Mouse (Mus musculus) spleen, postnatal 36 days (tissue): ENCODE data around the gene Gm17482.
A peak's percentile ranks its signal among the peaks of the same experiment; 100 is the strongest.

ENCODE experiments used
- DNase-seq, 2 experiments: peaks; one replicate each; pipeline ENCODE4 v3.0.0; 2022; ENCODE audit warnings: low spot score in 2 of 2, mixed read lengths in 1 of 2

The Gm17482 gene

DNA sequence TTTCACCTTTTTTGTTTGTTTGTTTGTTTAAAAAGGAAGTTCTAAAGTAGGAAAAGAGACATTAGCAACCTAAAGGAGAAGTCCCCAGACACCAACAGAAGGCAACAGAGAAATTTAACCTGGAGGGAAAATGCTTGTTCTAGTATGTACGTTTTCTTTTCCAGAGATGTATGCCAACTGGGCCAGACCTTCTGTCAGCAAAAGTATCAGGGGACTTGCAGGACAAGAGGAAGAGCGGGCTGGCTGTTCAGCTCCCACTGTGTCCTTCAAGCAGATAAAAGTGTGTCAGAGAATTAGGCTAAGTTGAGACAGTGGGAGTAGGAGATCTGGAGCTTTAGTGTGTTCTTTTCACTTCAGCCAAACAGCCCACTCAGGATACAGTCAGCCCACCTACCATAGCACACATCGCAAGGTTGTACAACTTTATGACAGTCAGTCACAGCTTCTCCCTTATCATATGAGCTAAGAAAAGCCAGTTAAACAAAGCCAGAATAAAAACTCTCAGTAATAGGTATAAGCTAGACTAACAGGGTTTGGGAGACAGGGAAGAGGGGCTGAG lies 18.4 kb downstream of the Gm17482 start:
- no peak for DNase-seq

DNA sequence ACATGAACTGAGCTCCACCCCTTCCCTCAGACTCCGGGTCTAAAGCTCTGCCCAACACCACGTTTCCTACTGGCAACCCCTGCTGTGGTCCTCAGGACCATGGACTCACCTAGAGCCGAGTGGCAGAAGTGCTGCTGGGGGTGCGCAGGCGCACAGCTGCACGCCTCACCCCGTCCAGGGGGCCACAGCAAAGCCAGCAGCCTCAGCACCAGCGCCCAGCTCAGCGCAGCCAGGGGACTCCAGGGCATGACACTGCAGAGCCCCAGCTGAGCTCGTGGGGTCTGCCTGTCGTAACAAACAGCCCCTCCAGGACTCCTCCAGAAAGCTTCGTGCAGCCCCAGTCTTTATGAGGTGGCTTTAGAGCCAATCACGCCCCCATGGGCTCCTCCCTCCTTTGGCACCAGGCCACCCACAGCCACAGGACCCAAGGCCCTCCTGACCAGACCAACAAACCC lies 24.4 kb downstream of the Gm17482 start:
- DNase-seq, result no peak

- DNase-seq, result no peak
Observed at GRCm38 (mm10) chr6:115252099-115252873, 25.1 kb downstream of the Gm17482 start, which contains the start of gene Timp4. TSS of gene Timp4 (minus strand) at chr6:115252205.

GRCm38 (mm10) chr6:115255171-115255570 lies 28.0 kb downstream of the Gm17482 start:
- DNase-seq, result no peak

DNA sequence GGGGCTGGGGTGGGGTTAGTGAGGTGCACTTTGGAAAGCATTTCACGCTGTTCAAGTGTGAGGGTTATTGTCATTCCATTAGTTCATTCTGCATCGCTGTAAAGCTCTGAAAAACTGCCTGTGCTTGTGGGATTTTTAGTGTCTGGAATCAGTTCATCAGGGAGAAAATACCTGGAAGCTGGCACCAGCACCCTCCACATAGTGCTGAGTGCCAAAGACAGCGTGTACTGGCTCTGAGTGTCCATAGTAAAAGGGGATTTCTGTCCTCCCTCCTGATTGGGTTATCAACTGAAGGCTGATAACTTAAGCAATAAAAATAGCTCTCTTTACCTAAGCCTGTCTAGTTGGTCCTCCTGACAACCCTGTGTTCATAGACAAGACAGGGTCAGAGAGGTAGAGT lies 33.4 kb downstream of the Gm17482 start:
- no peak for DNase-seq

- DNase-seq, result no peak
Observed at GRCm38 (mm10) chr6:115266791-115267190, 39.6 kb downstream of the Gm17482 start.

GRCm38 (mm10) chr6:115267916-115268315 lies 40.8 kb downstream of the Gm17482 start:
- DNase-seq, result peak in 1 of 2 experiments; percentile 6

- DNase-seq, result no peak
Observed at GRCm38 (mm10) chr6:115268551-115269385, 41.6 kb downstream of the Gm17482 start.

GRCm38 (mm10) chr6:115269561-115269960 lies 42.4 kb downstream of the Gm17482 start:
- DNase-seq, result no peak

GRCm38 (mm10) chr6:115270085-115270484 lies 42.9 kb downstream of the Gm17482 start:
- DNase-seq, result no peak

- DNase-seq, result no peak
Observed at GRCm38 (mm10) chr6:115271326-115271725, 44.2 kb downstream of the Gm17482 start.

DNA sequence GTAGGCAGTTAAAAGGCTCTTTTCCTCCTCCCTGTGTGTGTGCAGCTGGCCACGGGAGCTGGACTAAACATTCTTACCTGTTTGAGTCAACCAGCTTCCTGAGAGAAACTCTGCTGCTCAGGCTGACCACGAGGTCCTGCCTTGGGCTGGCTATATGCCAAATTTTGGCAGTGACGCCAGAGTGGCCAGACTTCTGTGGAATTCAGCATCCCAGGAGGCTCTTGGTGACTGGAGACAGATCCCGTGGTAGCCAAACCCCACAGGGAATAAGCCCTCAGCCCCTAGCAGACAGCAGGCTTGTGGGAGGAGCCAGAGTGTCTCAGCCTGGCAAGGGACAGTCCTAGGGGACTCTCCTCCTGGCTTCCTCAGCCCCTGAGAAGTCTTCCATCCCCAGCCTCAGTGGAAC lies 44.7 kb downstream of the Gm17482 start:
- no peak for DNase-seq

GRCm38 (mm10) chr6:115273346-115273745 lies 46.2 kb downstream of the Gm17482 start:
- DNase-seq, result no peak

- DNase-seq, result no peak
Observed at GRCm38 (mm10) chr6:115274705-115275104, 47.6 kb downstream of the Gm17482 start.

DNA sequence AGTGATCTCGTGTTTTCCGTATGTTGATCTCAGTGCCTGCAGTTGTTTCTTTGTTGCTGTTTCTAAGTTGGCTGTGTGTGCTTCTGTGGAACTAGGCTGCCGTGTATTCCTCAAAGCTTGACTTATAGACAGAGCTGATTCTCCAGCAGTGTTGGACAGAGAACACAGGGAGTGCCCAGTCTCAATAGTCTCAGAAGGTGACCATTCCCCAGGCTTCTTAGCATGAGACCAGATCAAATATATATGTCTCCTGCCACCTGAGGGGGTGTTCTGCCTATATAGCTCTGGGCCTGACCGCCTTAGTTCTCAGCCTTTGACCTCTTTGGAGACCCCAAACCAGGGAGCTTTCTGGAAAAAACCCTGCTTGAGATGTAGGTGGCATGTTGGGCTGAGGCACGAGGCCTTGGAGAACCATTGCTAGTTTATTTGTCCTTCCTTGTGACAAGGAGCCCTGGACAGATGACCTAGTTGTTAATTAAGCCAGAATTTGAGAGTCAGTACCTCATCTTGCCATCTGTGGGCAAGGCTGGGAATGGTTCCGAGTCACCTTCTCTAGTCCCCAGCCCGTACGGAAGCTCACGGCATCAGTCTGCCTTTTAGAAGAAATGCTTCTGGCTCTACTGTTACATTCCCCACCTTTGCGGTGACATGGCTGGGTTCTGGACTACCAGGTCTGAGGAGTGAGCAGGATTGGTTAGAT lies 48.1 kb downstream of the Gm17482 start:
- DNase-seq, result no peak

GRCm38 (mm10) chr6:115278086-115278485 lies 50.9 kb downstream of the Gm17482 start:
- DNase-seq, result no peak

DNA sequence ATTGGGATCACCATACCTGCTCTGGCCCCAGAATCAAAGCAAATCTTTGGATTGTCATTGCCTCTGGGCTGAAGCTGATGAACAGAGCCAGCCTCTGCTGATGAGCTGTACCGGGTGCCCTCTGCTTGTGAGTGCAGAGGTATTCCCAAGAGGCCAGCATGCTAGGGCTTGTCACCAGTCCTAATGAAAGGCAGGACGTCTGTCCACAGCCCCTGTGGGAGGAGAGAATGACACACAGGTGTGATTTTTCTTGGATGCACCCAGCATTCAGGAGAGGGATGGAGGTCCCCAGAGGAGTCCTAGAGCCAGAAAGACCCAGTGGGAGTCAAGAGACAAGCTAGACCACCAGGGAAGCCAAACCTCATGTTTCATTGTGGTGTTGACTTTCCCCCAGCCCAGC lies 52.5 kb downstream of the Gm17482 start:
- no peak for DNase-seq

GRCm38 (mm10) chr6:115284153-115284552 lies 57.0 kb downstream of the Gm17482 start:
- no peak for DNase-seq

DNA sequence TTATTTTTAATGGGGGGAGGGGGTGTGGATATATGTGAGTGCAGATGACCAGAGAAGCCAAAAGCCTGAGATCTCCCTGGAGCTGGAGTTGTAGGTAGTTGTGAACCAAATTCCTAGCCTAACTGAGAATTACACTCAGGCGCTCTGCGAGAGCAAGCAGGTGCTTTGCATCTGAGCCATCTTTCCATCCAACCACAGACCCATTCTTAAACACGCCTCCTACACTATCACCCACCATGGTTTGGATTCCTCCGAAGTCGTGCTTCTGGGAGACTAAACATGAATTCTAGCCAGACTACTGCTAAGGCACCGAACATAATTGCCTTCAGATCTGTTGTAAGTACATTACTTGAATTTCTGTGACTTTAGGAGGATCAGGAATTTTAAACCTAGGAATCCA lies 59.3 kb downstream of the Gm17482 start:
- DNase-seq, result no peak

GRCm38 (mm10) chr6:115288223-115288622 lies 61.1 kb downstream of the Gm17482 start:
- no peak for DNase-seq

DNA sequence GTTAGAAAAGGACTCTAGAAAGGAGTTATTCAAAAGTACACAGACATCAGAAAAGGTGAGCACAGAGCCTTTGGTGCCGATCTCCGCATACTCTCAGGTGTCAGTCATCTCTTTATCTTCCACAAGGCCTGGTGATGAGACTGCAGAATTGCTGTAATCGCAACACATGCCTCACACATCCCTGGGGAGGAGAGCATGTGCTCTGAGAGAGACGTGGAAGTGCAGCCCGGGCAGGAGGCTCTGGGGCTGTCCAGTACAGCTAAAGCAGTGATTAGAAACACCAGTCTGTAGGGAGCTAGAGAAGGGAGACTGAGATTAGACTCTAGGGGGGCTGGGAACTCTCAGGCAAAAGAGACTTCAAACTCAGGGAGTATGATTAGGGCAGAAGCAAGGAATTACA lies 63.4 kb downstream of the Gm17482 start:
- DNase-seq, result no peak

GRCm38 (mm10) chr6:115291068-115291467 lies 63.9 kb downstream of the Gm17482 start:
- DNase-seq, result no peak
